In the genomic region with DNA sequence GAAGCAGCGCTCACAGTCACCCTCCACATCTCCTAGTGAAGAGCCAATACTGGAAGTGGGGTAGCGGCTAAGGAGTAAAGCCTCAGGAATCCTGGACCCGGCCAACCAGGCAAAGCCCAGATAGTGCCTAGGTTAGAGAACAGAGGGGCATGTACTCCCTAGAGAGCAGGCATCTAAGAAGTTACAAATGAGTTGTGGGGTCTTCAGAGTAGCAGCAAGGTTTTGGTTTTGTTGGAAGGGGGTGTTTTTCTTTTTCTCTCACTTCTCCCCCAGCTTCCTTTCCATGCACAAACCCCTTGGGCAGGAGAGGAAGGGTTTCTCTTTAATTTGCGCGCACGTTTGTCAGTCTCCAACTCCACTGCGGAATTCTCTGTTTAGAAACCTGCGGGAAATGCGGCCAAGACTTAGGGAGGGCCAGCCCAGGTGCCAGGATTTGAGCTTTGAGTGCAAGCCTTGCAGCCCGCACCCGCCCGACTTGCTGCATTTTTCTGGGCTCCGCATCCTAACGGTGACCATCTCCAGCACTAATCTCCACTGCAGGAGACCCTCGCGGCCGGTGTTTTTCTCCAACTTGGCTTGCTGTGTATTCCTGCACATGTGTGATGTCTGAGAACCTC, we compare ENCODE assay signal across 7 mouse cellular contexts. TPM values are rescaled to one million over a fixed set of nuclear protein-coding genes. Genes with fewer than 3 reads are reported as not detected.
DNase-seq lines count a peak whose midpoint lies in the region; ATAC-seq and TF ChIP-seq lines count a peak whose summit lies in the region.

No protein-coding gene starts in this region.

- WGBS in liver, embryonic 11.5 days = 2% methylated on average over 17 of the region's 17 CpGs
- 1% methylated on average over 17 of the region's 17 CpGs for WGBS in embryonic facial prominence, embryonic 12.5 days
- WGBS in intestine, embryonic 14.5 days = under 1% methylated on average over 17 of the region's 17 CpGs
- WGBS in olfactory bulb, adult 2 months = under 1% methylated on average over 17 of the region's 17 CpGs

- TF ChIP-seq CTCF in olfactory bulb, adult 2 months (IDR thresholded peaks at IDR 0.05; ENCODE audit: insufficient read depth, low read depth, low read length) = no peak

- H3K9ac ChIP-seq in liver, embryonic 11.5 days (ENCODE audit: low read depth, low read length) = no peak overlapping the region
- H3K9ac ChIP-seq in embryonic facial prominence, embryonic 12.5 days = peak overlapping the region; percentile 56
- no peak overlapping the region for H3K9ac ChIP-seq in intestine, embryonic 14.5 days (ENCODE audit: low read length)

- TF ChIP-seq POLR2A in olfactory bulb, adult 2 months (IDR thresholded peaks at IDR 0.05; ENCODE audit: insufficient read depth, low read depth, low read length) = no peak

- ATAC-seq in liver, embryonic 11.5 days (replicated peaks; ENCODE audit: low FRiP score) = no peak
- ATAC-seq in embryonic facial prominence, embryonic 12.5 days (ENCODE audit: insufficient number of reproducible peaks, insufficient read depth, low FRiP score, low TSS enrichment) = no peak
- no peak for ATAC-seq in intestine, embryonic 14.5 days (replicated peaks; ENCODE audit: low FRiP score, low TSS enrichment, low read depth)
- ATAC-seq in activated CD4-positive, CD25-positive, alpha-beta regulatory T cell, adult 4 months = no peak

- H3K36me3 ChIP-seq in liver, embryonic 11.5 days (ENCODE audit: control insufficient read depth, insufficient read depth, low read length) = no peaks in the 10 kb centered on the region
- no peaks in the 10 kb centered on the region for H3K36me3 ChIP-seq in embryonic facial prominence, embryonic 12.5 days
- H3K36me3 ChIP-seq in intestine, embryonic 14.5 days (ENCODE audit: control insufficient read depth, insufficient read depth, low read length) = no peaks in the 10 kb centered on the region

- H3K27me3 ChIP-seq in liver, embryonic 11.5 days (replicated peaks; ENCODE audit: control insufficient read depth, insufficient read depth, low read length) = peaks cover 55% of the 10 kb centered on the region
- H3K27me3 ChIP-seq in embryonic facial prominence, embryonic 12.5 days = peaks cover 51% of the 10 kb centered on the region
- H3K27me3 ChIP-seq in intestine, embryonic 14.5 days (replicated peaks; ENCODE audit: control insufficient read depth, insufficient read depth, low read length) = peaks cover 60% of the 10 kb centered on the region

- no peak for DNase-seq in liver, embryonic 11.5 days (ENCODE audit: low spot score)
- DNase-seq in liver = no peak
- peak; percentile 58 for DNase-seq in intestine, embryonic 14.5 days (ENCODE audit: low spot score)
- DNase-seq in urinary bladder, postnatal 10 days (ENCODE audit: low spot score) = no peak

- H3K9me3 ChIP-seq in liver, embryonic 11.5 days (ENCODE audit: control insufficient read depth, low read length) = no peaks in the 10 kb centered on the region
- no peaks in the 10 kb centered on the region for H3K9me3 ChIP-seq in embryonic facial prominence, embryonic 12.5 days
- H3K9me3 ChIP-seq in intestine, embryonic 14.5 days (ENCODE audit: control insufficient read depth, low read length) = no peaks in the 10 kb centered on the region

- no peak overlapping the region for H3K27ac ChIP-seq in liver, embryonic 11.5 days (ENCODE audit: low read depth, low read length)
- no peak overlapping the region for H3K27ac ChIP-seq in embryonic facial prominence, embryonic 12.5 days
- no peak overlapping the region for H3K27ac ChIP-seq in intestine, embryonic 14.5 days (ENCODE audit: low read depth)
- H3K27ac ChIP-seq in olfactory bulb, adult 2 months (ENCODE audit: insufficient read depth, low read depth, low read length) = 0 out of 2 replicates have a peak overlapping the region, but pooled peaks have one; percentile 22

- H3K4me2 ChIP-seq in liver, embryonic 11.5 days = peak overlapping the region; percentile 67
- peak overlapping the region; percentile 98 for H3K4me2 ChIP-seq in embryonic facial prominence, embryonic 12.5 days (replicated peaks)
- peak overlapping the region; percentile 77 for H3K4me2 ChIP-seq in intestine, embryonic 14.5 days (ENCODE audit: low read length)

- no peaks in the 10 kb centered on the region for H3K4me1 ChIP-seq in liver, embryonic 11.5 days (replicated peaks; ENCODE audit: control insufficient read depth, insufficient read depth, low read length)
- peaks cover 26% of the 10 kb centered on the region for H3K4me1 ChIP-seq in embryonic facial prominence, embryonic 12.5 days
- H3K4me1 ChIP-seq in intestine, embryonic 14.5 days (replicated peaks; ENCODE audit: control insufficient read depth, insufficient read depth, low read length) = peaks cover 10% of the 10 kb centered on the region
- H3K4me1 ChIP-seq in olfactory bulb, adult 2 months (ENCODE audit: control insufficient read depth, insufficient read depth, low read length) = peaks cover 16% of the 10 kb centered on the region

- peak overlapping the region; percentile 39 for H3K4me3 ChIP-seq in liver, embryonic 11.5 days (ENCODE audit: low read depth, low read length)
- H3K4me3 ChIP-seq in embryonic facial prominence, embryonic 12.5 days = peak overlapping the region; percentile 53
- H3K4me3 ChIP-seq in intestine, embryonic 14.5 days (ENCODE audit: low read depth, low read length) = peak overlapping the region; percentile 44
- H3K4me3 ChIP-seq in olfactory bulb, adult 2 months (ENCODE audit: insufficient read depth, low read depth, low read length) = peak overlapping the region; percentile 61

RNA-seq across cellular contexts. Expression of a gene that starts 1.1 kb away (rescaled TPM):
- polyA plus RNA-seq in liver, embryonic 11.5 days (2014; fragmentation: Nextera tagmentation; extraction: Ambion mirVana) = 0.10 and 0.16 TPM in 2 replicates
- 3.2 and 3.9 TPM in 2 replicates for polyA plus RNA-seq in embryonic facial prominence, embryonic 12.5 days (2016; fragmentation: Nextera tagmentation; extraction: Ambion mirVana)
- 0.50 and 0.69 TPM in 2 replicates for polyA plus RNA-seq in intestine, embryonic 14.5 days (2014; fragmentation: Nextera tagmentation; extraction: Ambion mirVana)
- not detected in 2 replicates for polyA plus RNA-seq in olfactory bulb, adult 2 months (2012; ENCODE audit: insufficient read depth, insufficient read length, low replicate concordance, missing spikeins)
- polyA plus RNA-seq in activated CD4-positive, CD25-positive, alpha-beta regulatory T cell, adult 4 months (2017; shearing (Covaris generic)) = under 1 TPM in 1 of 2 experiments, not detected in 1; 0.15 TPM
